Mouse (Mus musculus) intestine, embryonic 16.5 days (tissue): ENCODE data around the gene Klhl5. TPM values are rescaled to one million over a fixed set of nuclear protein-coding genes. Genes with fewer than 3 reads are reported as not detected.

Experiments
- ATAC-seq: fragments of 200-750 bp; cut with Nextera tagmentation; 2 replicates; pipeline ENCODE4 v1.8.0; 2017; ENCODE audit warnings: moderate TSS enrichment, moderate library complexity
- H3K27ac ChIP-seq: fragments of 300-500 bp; sonication (generic); 2 replicates; pipeline ENCODE4 v1.5.1; 2014; ENCODE audit warnings: mild to moderate bottlenecking, low read length
- H3K27me3 ChIP-seq: fragments of 300-500 bp; sonication (generic); replicated peaks from 2 replicates; pipeline ENCODE4 v1.6.1; 2014; ENCODE audit warnings: low read length, control low read depth, mixed read lengths; ENCODE audit not compliant: control insufficient read depth, insufficient read depth
- H3K36me3 ChIP-seq: fragments of 300-500 bp; sonication (generic); 2 replicates; pipeline ENCODE4 v1.6.1; 2014; ENCODE audit warnings: low read length, control low read depth; ENCODE audit not compliant: control insufficient read depth, insufficient read depth
- H3K4me1 ChIP-seq: fragments of 300-500 bp; sonication (generic); 2 replicates; pipeline ENCODE4 v1.6.1; 2014; ENCODE audit warnings: low read length, control low read depth, mixed read lengths; ENCODE audit not compliant: control insufficient read depth, insufficient read depth
- H3K4me2 ChIP-seq: fragments of 300-500 bp; sonication (generic); 2 replicates; pipeline ENCODE4 v1.6.1; 2014; ENCODE audit warnings: low read depth, low read length, control low read depth
- H3K4me3 ChIP-seq: fragments of 300-500 bp; sonication (generic); 2 replicates; pipeline ENCODE4 v1.5.1; 2014; ENCODE audit warnings: mild to moderate bottlenecking, low read length
- H3K9ac ChIP-seq: fragments of 300-500 bp; sonication (generic); 2 replicates; pipeline ENCODE4 v1.6.1; 2014; ENCODE audit warnings: low read depth, low read length
- H3K9me3 ChIP-seq: fragments of 300-500 bp; sonication (generic); 2 replicates; pipeline ENCODE4 v1.6.1; 2016; ENCODE audit warnings: low read length, control low read depth; ENCODE audit not compliant: control insufficient read depth
- WGBS: fragments of 180-500 bp; shearing (Covaris S2); extraction: QIAGEN DNeasy Blood & Tissue Kit; methylation state at CpG from one replicate; pipeline ENCODE4 v1.1.7; 2014; 5-methylcytosine and 5-hydroxymethylcytosine counted together
- polyA plus RNA-seq: library from polyadenylated mRNA; unstranded; fragments of >200 nt; fragmentation: Nextera tagmentation; extraction: Ambion mirVana; gene quantifications from 2 replicates; pipeline ENCODE4 v1.2.1, GENCODE M21; 2015

The Klhl5 gene
- 4.0 and 8.3 TPM in 2 replicates for polyA plus RNA-seq

- Histone ChIP-seq H3K27ac (peak within 1 kb of the TSS; percentile 77), H3K4me1 (no peaks in the 10 kb centered on the region), H3K4me2 (peak within 1 kb of the TSS; percentile 90), H3K27me3 (no peaks in the 10 kb centered on the region), H3K36me3 (no peaks in the 10 kb centered on the region), H3K4me3 (peak within 1 kb of the TSS; percentile 87), H3K9ac (peak within 1 kb of the TSS; percentile 87), H3K9me3 (no peaks in the 10 kb centered on the region)
- ATAC-seq: peak; percentile 96
- WGBS: 4% methylated on average over 51 of the region's 56 CpGs
These were observed at the start of gene Klhl5 for GRCm38 (mm10) chr5:65106876-65107772. Gene Klhl5 (plus strand): TSS chr5:65107539.

GRCm38 (mm10) chr5:65057596-65057995, 49.7 kb upstream of the Klhl5 start:
- no peak for ATAC-seq

GRCm38 (mm10) chr5:65059806-65060205, 47.5 kb upstream of the Klhl5 start:
- 85% methylated on average over 2 of the region's 2 CpGs for WGBS
- Histone ChIP-seq H3K9me3 (no peaks in the 10 kb centered on the region), H3K36me3 (no peaks in the 10 kb centered on the region), H3K4me3 (no peak overlapping the region), H3K9ac (no peak overlapping the region), H3K4me1 (no peaks in the 10 kb centered on the region), H3K27ac (no peak overlapping the region), H3K27me3 (no peaks in the 10 kb centered on the region), H3K4me2 (no peak overlapping the region)
- ATAC-seq: no peak

More at GRCm38 (mm10) chr5:65057596-65057995, 49.7 kb upstream of the Klhl5 start:
- Histone ChIP-seq H3K9me3 (no peaks in the 10 kb centered on the region), H3K27me3 (no peaks in the 10 kb centered on the region), H3K36me3 (no peaks in the 10 kb centered on the region), H3K9ac (no peak overlapping the region), H3K27ac (no peak overlapping the region), H3K4me1 (no peaks in the 10 kb centered on the region), H3K4me2 (no peak overlapping the region), H3K4me3 (no peak overlapping the region)
- 92% methylated on average over 6 of the region's 6 CpGs for WGBS

- ATAC-seq: no peak
- Histone ChIP-seq H3K4me2 (no peak overlapping the region), H3K4me1 (no peaks in the 10 kb centered on the region), H3K9ac (no peak overlapping the region), H3K9me3 (no peaks in the 10 kb centered on the region), H3K36me3 (no peaks in the 10 kb centered on the region), H3K27ac (no peak overlapping the region), H3K27me3 (no peaks in the 10 kb centered on the region), H3K4me3 (no peak overlapping the region)
- WGBS: 89% methylated on average over 4 of the region's 4 CpGs
These were observed 45.1 kb upstream of the Klhl5 start for GRCm38 (mm10) chr5:65062236-65062635.

GRCm38 (mm10) chr5:65063266-65063665, 44.1 kb upstream of the Klhl5 start:
- Histone ChIP-seq H3K36me3 (no peaks in the 10 kb centered on the region), H3K27me3 (no peaks in the 10 kb centered on the region), H3K9ac (no peak overlapping the region), H3K4me1 (no peaks in the 10 kb centered on the region), H3K4me2 (no peak overlapping the region), H3K27ac (no peak overlapping the region), H3K4me3 (no peak overlapping the region), H3K9me3 (no peaks in the 10 kb centered on the region)
- no peak for ATAC-seq
- WGBS: 82% methylated on average over 2 of the region's 2 CpGs

- 66% methylated on average over 6 of the region's 6 CpGs for WGBS
- no peaks in the 10 kb centered on the region for H3K4me1 ChIP-seq
- no peak overlapping the region for H3K4me3 ChIP-seq
These were observed 39.2 kb upstream of the Klhl5 start for GRCm38 (mm10) chr5:65068166-65068565.

GRCm38 (mm10) chr5:65069872-65070271, 37.5 kb upstream of the Klhl5 start:
- Histone ChIP-seq H3K4me2 (no peak overlapping the region), H3K36me3 (no peaks in the 10 kb centered on the region), H3K27ac (no peak overlapping the region), H3K4me3 (no peak overlapping the region), H3K27me3 (no peaks in the 10 kb centered on the region), H3K9ac (no peak overlapping the region), H3K4me1 (no peaks in the 10 kb centered on the region), H3K9me3 (no peaks in the 10 kb centered on the region)
- ATAC-seq: no peak
- 62% methylated on average over 11 of the region's 11 CpGs for WGBS

More at GRCm38 (mm10) chr5:65068166-65068565, 39.2 kb upstream of the Klhl5 start:
- H3K27me3 ChIP-seq: no peaks in the 10 kb centered on the region
- H3K4me2 ChIP-seq: no peak overlapping the region
- no peak for ATAC-seq
- H3K9ac ChIP-seq: no peak overlapping the region
- H3K9me3 ChIP-seq: no peaks in the 10 kb centered on the region
- H3K36me3 ChIP-seq: no peaks in the 10 kb centered on the region
- H3K27ac ChIP-seq: no peak overlapping the region

- H3K27ac ChIP-seq: no peak overlapping the region
- H3K4me2 ChIP-seq: no peak overlapping the region
- no peaks in the 10 kb centered on the region for H3K4me1 ChIP-seq
- H3K9me3 ChIP-seq: no peaks in the 10 kb centered on the region
- no peaks in the 10 kb centered on the region for H3K36me3 ChIP-seq
- no peak for ATAC-seq
- H3K9ac ChIP-seq: no peak overlapping the region
- H3K27me3 ChIP-seq: no peaks in the 10 kb centered on the region
- 64% methylated on average over 6 of the region's 6 CpGs for WGBS
- no peak overlapping the region for H3K4me3 ChIP-seq
These were observed 35.6 kb upstream of the Klhl5 start for GRCm38 (mm10) chr5:65071689-65072118.

- WGBS: 66% methylated on average over 4 of the region's 4 CpGs
- no peaks in the 10 kb centered on the region for H3K9me3 ChIP-seq
- no peaks in the 10 kb centered on the region for H3K36me3 ChIP-seq
- H3K4me2 ChIP-seq: no peak overlapping the region
- H3K27ac ChIP-seq: no peak overlapping the region
- no peak overlapping the region for H3K4me3 ChIP-seq
- no peaks in the 10 kb centered on the region for H3K27me3 ChIP-seq
- H3K4me1 ChIP-seq: no peaks in the 10 kb centered on the region
- ATAC-seq: no peak
- no peak overlapping the region for H3K9ac ChIP-seq
These were observed 34.1 kb upstream of the Klhl5 start for GRCm38 (mm10) chr5:65073247-65073646.
